37 mouse cellular contexts compared by ENCODE assay signal in genomic region chr2:158457610-158458009, GRCm38 (mm10). TPM values are rescaled to one million over a fixed set of nuclear protein-coding genes. Genes with fewer than 3 reads are reported as not detected.
"Had no signal": no experiment of that assay in that cellular context is flagged by ENCODE, and none has a peak within 500 bp of the region (broad histone marks: within the 10 kb centered on the region; RNA-seq: fewer than 3 reads in every experiment).

No protein-coding gene starts in this region.

- H3K9me3 ChIP-seq: heart, embryonic 10.5 days; heart, embryonic 12.5 days; hindbrain, embryonic 10.5 days; hindbrain, embryonic 13.5 days; hindbrain, embryonic 15.5 days; limb, embryonic 10.5 days; limb, embryonic 12.5 days; liver, embryonic 13.5 days had no signal

- H3K27ac ChIP-seq: gastrocnemius, adult 2 months; heart, adult 2 months; heart, embryonic 10.5 days; hindbrain, embryonic 10.5 days; hindbrain, embryonic 13.5 days; hindbrain, embryonic 15.5 days; hindbrain, postnatal 0 days; layer of hippocampus, adult 2 months; left cerebral cortex, adult 2 months; limb, embryonic 10.5 days; limb, embryonic 12.5 days; liver, embryonic 13.5 days had no signal

- H3K4me3 ChIP-seq: gastrocnemius, adult 2 months; heart, adult 2 months; heart, embryonic 10.5 days; heart, embryonic 12.5 days; hindbrain, embryonic 10.5 days; hindbrain, embryonic 13.5 days; hindbrain, embryonic 15.5 days; layer of hippocampus, adult 2 months; left cerebral cortex, adult 2 months; limb, embryonic 10.5 days; limb, embryonic 12.5 days; liver, embryonic 13.5 days had no signal

- H3K27me3 ChIP-seq: heart, embryonic 12.5 days; hindbrain, embryonic 13.5 days; hindbrain, embryonic 15.5 days; limb, embryonic 12.5 days; liver, embryonic 13.5 days had no signal

- H3K4me1 ChIP-seq: heart, embryonic 10.5 days; heart, embryonic 12.5 days; hindbrain, embryonic 10.5 days; hindbrain, embryonic 13.5 days; hindbrain, embryonic 15.5 days; limb, embryonic 10.5 days; limb, embryonic 12.5 days; liver, embryonic 13.5 days had no signal

- ATAC-seq: hindbrain, postnatal 0 days had no signal

- DNase-seq: gastrocnemius, adult 2 months; gastrocnemius, postnatal 10 days; gastrocnemius, postnatal 25 days; heart, adult 2 months; heart, postnatal 10 days; heart, postnatal 4 days; kidney, adult 18-20 months; kidney, adult 8-10 months; kidney, postnatal 10 days; kidney, postnatal 25 days; kidney, postnatal 4 days; liver; liver, embryonic 13.5 days had no signal

- H3K9ac ChIP-seq: heart, embryonic 12.5 days; hindbrain, embryonic 13.5 days; hindbrain, embryonic 15.5 days; limb, embryonic 12.5 days; liver, embryonic 13.5 days had no signal

- H3K4me2 ChIP-seq: heart, embryonic 12.5 days; hindbrain, embryonic 13.5 days; hindbrain, embryonic 15.5 days; limb, embryonic 12.5 days; liver, embryonic 11.5 days; liver, embryonic 13.5 days had no signal

RNA-seq across cellular contexts. Expression of gene Adig, which starts 44.8 kb away (rescaled TPM):
- total RNA-seq: granulocyte monocyte progenitor cell, adult 5-6 weeks; hindbrain, postnatal 0 days; layer of hippocampus, adult 2 months; layer of hippocampus, postnatal 10 days; layer of hippocampus, postnatal 25 days; left cerebral cortex, adult 2 months; left cerebral cortex, postnatal 14 days; left cerebral cortex, postnatal 36 days had no signal
- polyA plus RNA-seq: frontal cortex, adult 2 months; heart, embryonic 10.5 days; heart, embryonic 12.5 days; heart, embryonic 14.5 days; heart, embryonic 16.5 days; hindbrain, embryonic 10.5 days; hindbrain, embryonic 13.5 days; hindbrain, embryonic 15.5 days; hindbrain, postnatal 0 days; intestine, embryonic 14.5 days; kidney, embryonic 14.5 days; kidney, embryonic 16.5 days; limb, embryonic 10.5 days; limb, embryonic 12.5 days; liver, embryonic 11.5 days; liver, embryonic 13.5 days had no signal

RNA-seq across cellular contexts. Expression of gene Arhgap40, which starts 55.0 kb away (rescaled TPM):
- total RNA-seq: gastrocnemius, postnatal 10 days; gastrocnemius, postnatal 25 days; gastrocnemius, postnatal 4 days; granulocyte monocyte progenitor cell, adult 5-6 weeks; heart, adult 2 months; heart, postnatal 10 days; heart, postnatal 25 days; heart, postnatal 4 days; layer of hippocampus, adult 2 months; layer of hippocampus, postnatal 25 days; left cerebral cortex, postnatal 14 days; left cerebral cortex, postnatal 36 days had no signal
- polyA plus RNA-seq: heart, embryonic 10.5 days; heart, embryonic 16.5 days; limb, embryonic 10.5 days; liver, embryonic 11.5 days; liver, embryonic 13.5 days had no signal
